Mouse (Mus musculus): ENCODE data around the gene Mdga1.

DNA sequence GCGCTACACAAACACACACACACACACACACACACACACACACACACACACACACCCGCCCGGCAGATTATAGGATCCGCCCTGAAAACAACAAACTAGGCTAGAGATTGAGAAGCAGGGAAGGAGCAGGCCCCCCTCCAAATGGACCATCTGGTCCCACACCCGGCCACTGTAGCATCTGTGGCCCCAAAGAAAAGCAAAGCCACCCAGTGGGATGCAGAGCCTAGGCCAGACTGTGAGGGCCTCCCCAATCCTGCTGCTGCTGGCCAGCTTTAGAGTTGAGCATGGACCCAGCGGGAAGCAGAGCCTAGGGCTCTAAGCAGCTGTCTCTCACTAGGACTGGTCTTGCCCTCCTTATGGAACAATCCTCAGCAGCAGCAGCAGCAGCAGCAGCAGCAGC, 85.3 kb downstream of the Mdga1 start:
- TF ChIP-seq CTCF (conservative IDR thresholded peaks at IDR 0.05; ENCODE audit: low read length), result no peak
- TF ChIP-seq NANOG (IDR thresholded peaks at IDR 0.05; ENCODE audit: borderline replicate concordance, low read length), result no peak
- TF ChIP-seq POU5F1 (IDR thresholded peaks at IDR 0.05; ENCODE audit: borderline replicate concordance, low read length), result no peak
